Comparison of ENCODE assay signal across 11 mouse cellular contexts in the genomic region with DNA sequence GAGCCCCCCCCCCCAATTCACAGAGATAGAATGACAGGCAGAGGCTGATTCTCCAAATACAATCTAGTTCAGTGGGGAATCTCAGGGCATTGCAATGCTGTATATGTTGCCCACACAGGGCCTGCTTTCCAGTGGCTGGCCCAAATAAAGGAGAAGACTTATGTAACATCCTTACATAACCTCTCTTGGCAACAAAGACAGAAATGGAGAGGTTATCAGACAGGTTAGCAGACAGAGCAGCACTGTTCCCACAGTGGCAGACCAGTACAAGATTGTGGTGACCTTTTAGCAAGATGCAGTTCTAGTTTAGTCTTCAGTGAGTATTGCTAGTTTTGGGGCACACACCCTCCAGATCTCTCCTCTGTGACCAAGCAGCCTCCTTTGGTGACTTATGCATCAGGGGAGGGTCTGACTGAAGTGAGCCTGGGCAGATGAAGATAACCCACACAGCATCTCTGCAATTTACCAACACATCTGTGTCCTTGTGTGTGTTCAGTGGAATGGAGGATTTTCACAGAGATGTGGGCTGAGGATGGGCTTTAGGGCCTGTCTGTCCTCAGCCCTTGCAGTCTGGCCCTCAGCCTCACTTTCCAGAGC. TPM values are rescaled to one million over a fixed set of nuclear protein-coding genes. Genes with fewer than 3 reads are reported as not detected.
"Had no signal": no experiment of that assay in that cellular context is flagged by ENCODE, and none has a peak within 500 bp of the region (broad histone marks: within the 10 kb centered on the region; RNA-seq: fewer than 3 reads in every experiment).

No protein-coding gene starts in this region.

RNA-seq across cellular contexts. Expression of gene Nat8, which starts 2.7 kb away (rescaled TPM):
- total RNA-seq: megakaryocyte-erythroid progenitor cell, adult 5-6 weeks had no signal
- polyA plus RNA-seq: limb, embryonic 10.5 days; liver, embryonic 12.5 days; lung, embryonic 14.5 days; midbrain, embryonic 12.5 days; neural tube, embryonic 13.5 days; thymus, postnatal 0 days had no signal

RNA-seq across cellular contexts. Expression of gene Nat8f5, which starts 13.8 kb away (rescaled TPM):
- total RNA-seq: megakaryocyte-erythroid progenitor cell, adult 5-6 weeks had no signal
- polyA plus RNA-seq: limb, embryonic 10.5 days; limb, embryonic 14.5 days; liver, embryonic 12.5 days; liver, embryonic 16.5 days; lung, embryonic 14.5 days; midbrain, embryonic 12.5 days; stomach, embryonic 16.5 days; thymus, postnatal 0 days had no signal

RNA-seq across cellular contexts. Expression of gene Nat8f6, which starts 13.8 kb away (rescaled TPM):
- total RNA-seq: megakaryocyte-erythroid progenitor cell, adult 5-6 weeks had no signal
- polyA plus RNA-seq: limb, embryonic 10.5 days; liver, embryonic 12.5 days; liver, embryonic 16.5 days; lung, embryonic 14.5 days; midbrain, embryonic 12.5 days; midbrain, embryonic 16.5 days; neural tube, embryonic 13.5 days; stomach, embryonic 16.5 days; thymus, postnatal 0 days had no signal

RNA-seq across cellular contexts. Expression of gene Nat8f2, which starts 34.4 kb away (rescaled TPM):
- total RNA-seq: megakaryocyte-erythroid progenitor cell, adult 5-6 weeks had no signal
- polyA plus RNA-seq: limb, embryonic 10.5 days; limb, embryonic 14.5 days; liver, embryonic 16.5 days; lung, embryonic 14.5 days; midbrain, embryonic 12.5 days; neural tube, embryonic 13.5 days had no signal
